In the genomic region with DNA sequence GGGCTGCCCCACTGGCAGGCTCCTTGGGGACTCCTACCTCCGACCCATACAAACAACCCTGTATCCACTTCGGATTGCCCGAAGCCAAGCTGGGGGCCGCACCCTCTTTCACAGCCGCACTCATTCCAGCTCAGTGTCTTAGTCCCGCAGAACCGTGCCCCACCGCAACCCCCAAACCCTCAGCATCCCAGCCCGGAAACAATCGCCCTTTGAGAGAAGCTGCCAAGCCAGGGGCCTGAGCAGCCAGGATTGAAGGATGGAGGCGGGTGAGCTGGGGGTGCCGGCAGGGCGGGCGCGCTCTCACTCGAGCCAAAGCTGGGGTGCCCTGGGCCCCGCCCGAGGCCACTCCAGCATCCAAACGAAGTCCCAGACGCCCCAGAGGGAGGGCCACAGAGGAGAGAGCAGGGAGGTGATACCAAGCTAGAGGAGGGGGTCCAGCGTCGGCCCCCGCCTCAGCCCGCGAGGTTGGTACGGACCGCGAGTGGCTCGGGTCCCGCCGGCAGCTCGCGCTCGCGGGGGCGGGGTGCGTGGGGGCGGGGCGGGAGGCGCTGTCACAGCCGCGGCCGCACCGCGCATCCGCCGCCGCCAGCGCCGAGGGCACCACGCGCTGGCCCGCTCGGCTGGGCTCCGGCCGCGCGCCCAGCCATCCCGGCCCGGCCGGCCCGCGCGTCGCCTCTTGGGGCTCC, we compare ENCODE assay signal across 9 mouse cellular contexts. TPM values are rescaled to one million over a fixed set of nuclear protein-coding genes. Genes with fewer than 3 reads are reported as not detected.
DNase-seq lines count a peak whose midpoint lies in the region; ATAC-seq and TF ChIP-seq lines count a peak whose summit lies in the region.
"Had no signal": no experiment of that assay in that cellular context is flagged by ENCODE, and none has a peak within 500 bp of the region (broad histone marks: within the 10 kb centered on the region; RNA-seq: fewer than 3 reads in every experiment).

Gene B3gat1, plus strand, starts transcription at position 523 of the 686 bp plus-strand sequence.

- intact Hi-C loops in heart, postnatal 14 days (cut with DNase I), result no loop called here

- TF ChIP-seq POLR2A in brain, embryonic 14.5 days (IDR thresholded peaks at IDR 0.05; ENCODE audit: borderline replicate concordance, extremely low read depth, insufficient read depth, insufficient read length, poor library complexity, severe bottlenecking), result peak; percentile 53; the same call in 1 of the 2 replicates

- TF ChIP-seq EP300 in heart, postnatal 0 days (IDR thresholded peaks at IDR 0.05; ENCODE audit: low read depth), result no peak

- H3K27ac ChIP-seq in heart, postnatal 0 days (ENCODE audit: low read depth), result no peak within 1 kb of the TSS
- peak within 1 kb of the TSS; percentile 88 for H3K27ac ChIP-seq in forebrain, embryonic 14.5 days (ENCODE audit: low read depth, low read length)
- peak within 1 kb of the TSS; percentile 93 for H3K27ac ChIP-seq in midbrain, embryonic 16.5 days (ENCODE audit: low read length)

- DNase-seq in heart, postnatal 0 days (ENCODE audit: low spot score), result no peak
- no peak for DNase-seq in heart, postnatal 14 days
- peak; percentile 90 for DNase-seq in brain, embryonic 14.5 days (ENCODE audit: low read depth)
- peak; percentile 75 for DNase-seq in forebrain, embryonic 14.5 days (ENCODE audit: low spot score)
- peak; percentile 68 to 69 for DNase-seq in layer of hippocampus, postnatal 14 days (ENCODE audit: low spot score in 2 of 2)
- DNase-seq in adipocyte (ENCODE audit: low spot score), result no peak

- WGBS in heart, postnatal 0 days, result 2% methylated on average over 46 of the region's 65 CpGs
- WGBS in forebrain, embryonic 14.5 days, result under 1% methylated on average over 55 of the region's 65 CpGs
- WGBS in midbrain, embryonic 16.5 days, result 1% methylated on average over 27 of the region's 65 CpGs

- no peaks in the 10 kb centered on the region for H3K36me3 ChIP-seq in heart, postnatal 0 days (replicated peaks; ENCODE audit: control insufficient read depth, insufficient read depth, low read length)
- no peaks in the 10 kb centered on the region for H3K36me3 ChIP-seq in forebrain, embryonic 14.5 days (ENCODE audit: control insufficient read depth, insufficient read depth, low read length)
- no peaks in the 10 kb centered on the region for H3K36me3 ChIP-seq in midbrain, embryonic 16.5 days (ENCODE audit: control insufficient read depth, insufficient read depth, low read length)

- peak within 1 kb of the TSS; percentile 44 for H3K4me3 ChIP-seq in heart, postnatal 0 days (ENCODE audit: low read depth, low read length)
- peak within 1 kb of the TSS; percentile 84 for H3K4me3 ChIP-seq in forebrain, embryonic 14.5 days (ENCODE audit: low read depth, low read length)
- H3K4me3 ChIP-seq in midbrain, embryonic 16.5 days (ENCODE audit: low read depth, low read length), result peak within 1 kb of the TSS; percentile 93

- no peak within 1 kb of the TSS for H3K9ac ChIP-seq in heart, postnatal 0 days (replicated peaks; ENCODE audit: low read depth, low read length)
- peak within 1 kb of the TSS; percentile 98 for H3K9ac ChIP-seq in forebrain, embryonic 14.5 days (ENCODE audit: low read length)
- H3K9ac ChIP-seq in midbrain, embryonic 16.5 days (ENCODE audit: low read depth, low read length), result peak within 1 kb of the TSS; percentile 99

- H3K27me3 ChIP-seq in heart, postnatal 0 days (ENCODE audit: control insufficient read depth, insufficient read depth, low read length), result peaks cover 42% of the 10 kb centered on the region
- H3K27me3 ChIP-seq in forebrain, embryonic 14.5 days (replicated peaks; ENCODE audit: control insufficient read depth, insufficient read depth, low read length), result no peaks in the 10 kb centered on the region
- H3K27me3 ChIP-seq in midbrain, embryonic 16.5 days (ENCODE audit: control insufficient read depth, insufficient read depth, low read depth, low read length), result no peaks in the 10 kb centered on the region
- H3K27me3 ChIP-seq: Patski had no signal

- H3K4me2 ChIP-seq in heart, postnatal 0 days (ENCODE audit: low read depth, low read length), result peak within 1 kb of the TSS; percentile 62
- H3K4me2 ChIP-seq in forebrain, embryonic 14.5 days (ENCODE audit: low read length), result peak within 1 kb of the TSS; percentile 83
- peak within 1 kb of the TSS; percentile 84 for H3K4me2 ChIP-seq in midbrain, embryonic 16.5 days (ENCODE audit: low read length)

- no peaks in the 10 kb centered on the region for H3K4me1 ChIP-seq in heart, postnatal 0 days (ENCODE audit: control insufficient read depth, insufficient read depth)
- H3K4me1 ChIP-seq in forebrain, embryonic 14.5 days (ENCODE audit: control insufficient read depth, insufficient read depth, low read length), result peaks cover 25% of the 10 kb centered on the region
- peaks cover 30% of the 10 kb centered on the region for H3K4me1 ChIP-seq in midbrain, embryonic 16.5 days (ENCODE audit: control insufficient read depth, insufficient read depth, low read length)

- no peak for TF ChIP-seq CTCF in heart, postnatal 0 days (IDR thresholded peaks at IDR 0.05; ENCODE audit: low read depth)
- no peak for TF ChIP-seq CTCF in brain, embryonic 14.5 days (IDR thresholded peaks at IDR 0.05; ENCODE audit: borderline replicate concordance, extremely low read depth, insufficient read depth, insufficient read length)

- no peaks in the 10 kb centered on the region for H3K9me3 ChIP-seq in heart, postnatal 0 days (replicated peaks; ENCODE audit: control insufficient read depth, low read length)
- no peaks in the 10 kb centered on the region for H3K9me3 ChIP-seq in forebrain, embryonic 14.5 days (replicated peaks; ENCODE audit: control insufficient read depth, low read length)
- no peaks in the 10 kb centered on the region for H3K9me3 ChIP-seq in midbrain, embryonic 16.5 days (replicated peaks; ENCODE audit: control insufficient read depth, low read length, poor library complexity, severe bottlenecking)

- no peak for ATAC-seq in heart, postnatal 0 days (ENCODE audit: insufficient read depth, low read depth)
- peak; percentile 92 for ATAC-seq in forebrain, embryonic 14.5 days
- peak; percentile 93 for ATAC-seq in midbrain, embryonic 16.5 days
- ATAC-seq in erythroid progenitor cell, adult 5-6 weeks (replicated peaks; ENCODE audit: low FRiP score, poor library complexity, severe bottlenecking), result no peak
- ATAC-seq: Patski had no signal

RNA-seq across cellular contexts. Expression of gene B3gat1, which starts in this region (rescaled TPM):
- not detected in 2 replicates for total RNA-seq in heart, postnatal 0 days (2014; rRNA removed; ENCODE audit: low replicate concordance)
- not detected in 2 replicates for polyA plus RNA-seq in heart, postnatal 0 days (2015; fragmentation: Nextera tagmentation; extraction: Ambion mirVana)
- not detected for total RNA-seq in heart, postnatal 14 days (2021)
- 226 and 262 TPM in 2 replicates for polyA plus RNA-seq in brain, embryonic 14.5 days (2012; rRNA removed)
- 26.0 and 35.2 TPM in 2 replicates for polyA plus RNA-seq in forebrain, embryonic 14.5 days (2014; fragmentation: Nextera tagmentation; extraction: Ambion mirVana)
- total RNA-seq in layer of hippocampus, postnatal 14 days (2021), result 100 to 1,000 TPM; 257 to 260 TPM
- 40.7 and 41.5 TPM in 2 replicates for polyA plus RNA-seq in midbrain, embryonic 16.5 days (2015; fragmentation: Nextera tagmentation; extraction: Ambion mirVana)
- not detected in 2 replicates for total RNA-seq in erythroid progenitor cell, adult 5-6 weeks (2015; ENCODE audit: low replicate concordance)
- total RNA-seq in erythroid progenitor cell, adult 5-6 weeks (2017; ENCODE audit: low replicate concordance), result not detected in 2 replicates
- polyA plus RNA-seq: Patski had no signal

Comparison
In these comparisons a context has a peak if more than half of its experiments do, and no peak if none do; other contexts are left out.
1. RNA of gene B3gat1 (total RNA-seq): 257 to 260 TPM in layer of hippocampus, postnatal 14 days; not detected in heart, postnatal 0 days, not detected in heart, postnatal 14 days and not detected in erythroid progenitor cell, adult 5-6 weeks; every median in the first group is over 100 times any median in the second.
2. RNA of gene B3gat1 (polyA plus RNA-seq): 226 to 262 TPM in brain, embryonic 14.5 days, 40.7 to 41.5 TPM in midbrain, embryonic 16.5 days and 26.0 to 35.2 TPM in forebrain, embryonic 14.5 days; not detected in heart, postnatal 0 days; every median in the first group is over 10 times any median in the second.
3. ATAC-seq: peak in forebrain, embryonic 14.5 days (single experiment) and midbrain, embryonic 16.5 days (single experiment); none in heart, postnatal 0 days (single experiment) and erythroid progenitor cell, adult 5-6 weeks (single experiment).
4. DNase-seq: peak in brain, embryonic 14.5 days (single experiment), forebrain, embryonic 14.5 days (single experiment) and layer of hippocampus, postnatal 14 days (2 of 2); none in heart, postnatal 0 days (single experiment), heart, postnatal 14 days (0 of 2) and adipocyte (single experiment).
5. Peak in every context shown above with its lines, with median percentiles within 50 percentile points of each other: H3K4me2 ChIP-seq and H3K4me3 ChIP-seq.